Mouse (Mus musculus): ENCODE measurements at regions not wholly inside any gene's neighbourhood (a gene's known extent, or its start where the extent isn't known, plus 50 kb on each side); places are given as distances from the start of the nearest gene placed in this dataset.
A peak's percentile ranks its signal among the peaks of the same experiment; 100 is the strongest.
"Not testable (repeated sequence)": the region's sequence is repeated elsewhere in the genome, so short reads cannot be mapped to it uniquely, and the experiment has no call there.

GRCm38 (mm10) chr8:24386462-24386861 lies 339.2 kb downstream of the Adam3 start:
- TF ChIP-seq CTCF (IDR thresholded peaks at IDR 0.05; ENCODE audit: low read depth, low read length) (peak; percentile 85), POLR2A (IDR thresholded peaks at IDR 0.05; ENCODE audit: extremely low read depth, insufficient read depth, low read length) (no peak)
- DNase-seq (ENCODE audit: extremely low read depth, low read depth, low spot score): peak; percentile 47
- H3K27me3 ChIP-seq (ENCODE audit: control insufficient read depth, insufficient read depth, low read length): peaks cover 6% of the 10 kb centered on the region; the same call in 1 of the 2 replicates

GRCm38 (mm10) chr8:24383963-24384435 lies 341.7 kb downstream of the Adam3 start:
- no peak overlapping the region for H3K9ac ChIP-seq (ENCODE audit: low read depth, low read length)
- no peak overlapping the region for H3K27ac ChIP-seq (replicated peaks; ENCODE audit: insufficient read depth, low read depth, low read length)
- TF ChIP-seq POLR2A (IDR thresholded peaks at IDR 0.05; ENCODE audit: extremely low read depth, insufficient read depth, low read length) (no peak), CTCF (IDR thresholded peaks at IDR 0.05; ENCODE audit: low read depth, low read length) (no peak)
- WGBS: 67% methylated on average over 8 of the region's 8 CpGs
- no peaks in the 10 kb centered on the region for H3K36me3 ChIP-seq (ENCODE audit: control insufficient read depth, insufficient read depth, low read length)
- H3K79me2 ChIP-seq (ENCODE audit: control insufficient read depth, insufficient read depth, low read length): no peaks in the 10 kb centered on the region
- no peaks in the 10 kb centered on the region for H3K4me1 ChIP-seq (ENCODE audit: control insufficient read depth, insufficient read depth, low read length)
- peaks cover 6% of the 10 kb centered on the region; the same call in 1 of the 2 replicates for H3K27me3 ChIP-seq (ENCODE audit: control insufficient read depth, insufficient read depth, low read length)
- H3K4me3 ChIP-seq (ENCODE audit: insufficient read depth, low read depth, low read length): no peak overlapping the region
- DNase-seq (ENCODE audit: extremely low read depth, low read depth, low spot score): no peak

More at GRCm38 (mm10) chr8:24386462-24386861, 339.2 kb downstream of the Adam3 start:
- Histone ChIP-seq H3K9ac (ENCODE audit: low read depth, low read length) (no peak overlapping the region), H3K4me1 (ENCODE audit: control insufficient read depth, insufficient read depth, low read length) (no peaks in the 10 kb centered on the region), H3K27ac (replicated peaks; ENCODE audit: insufficient read depth, low read depth, low read length) (no peak overlapping the region), H3K4me3 (ENCODE audit: insufficient read depth, low read depth, low read length) (no peak overlapping the region), H3K79me2 (ENCODE audit: control insufficient read depth, insufficient read depth, low read length) (no peaks in the 10 kb centered on the region), H3K36me3 (ENCODE audit: control insufficient read depth, insufficient read depth, low read length) (no peaks in the 10 kb centered on the region)
- WGBS: 2% methylated on average over 3 of the region's 3 CpGs

- Histone ChIP-seq H3K9ac (ENCODE audit: low read depth, low read length) (no peak overlapping the region), H3K36me3 (ENCODE audit: control insufficient read depth, insufficient read depth, low read length) (no peaks in the 10 kb centered on the region), H3K4me3 (ENCODE audit: insufficient read depth, low read depth, low read length) (no peak overlapping the region), H3K4me1 (ENCODE audit: control insufficient read depth, insufficient read depth, low read length) (no peaks in the 10 kb centered on the region), H3K27ac (replicated peaks; ENCODE audit: insufficient read depth, low read depth, low read length) (no peak overlapping the region), H3K27me3 (ENCODE audit: control insufficient read depth, insufficient read depth, low read length) (peaks cover 6% of the 10 kb centered on the region; the same call in 1 of the 2 replicates), H3K79me2 (ENCODE audit: control insufficient read depth, insufficient read depth, low read length) (no peaks in the 10 kb centered on the region)
- no peak for DNase-seq (ENCODE audit: extremely low read depth, low read depth, low spot score)
- TF ChIP-seq POLR2A (IDR thresholded peaks at IDR 0.05; ENCODE audit: extremely low read depth, insufficient read depth, low read length) (no peak), CTCF (IDR thresholded peaks at IDR 0.05; ENCODE audit: low read depth, low read length) (no peak)
- WGBS: 49% methylated on average over 14 of the region's 14 CpGs
Observed at GRCm38 (mm10) chr8:24383130-24383962, 342.3 kb downstream of the Adam3 start.

GRCm38 (mm10) chr8:24381666-24382253 lies 343.9 kb downstream of the Adam3 start:
- Histone ChIP-seq H3K27ac (replicated peaks; ENCODE audit: insufficient read depth, low read depth, low read length) (no peak overlapping the region), H3K9ac (ENCODE audit: low read depth, low read length) (no peak overlapping the region), H3K4me1 (ENCODE audit: control insufficient read depth, insufficient read depth, low read length) (no peaks in the 10 kb centered on the region), H3K36me3 (ENCODE audit: control insufficient read depth, insufficient read depth, low read length) (no peaks in the 10 kb centered on the region), H3K79me2 (ENCODE audit: control insufficient read depth, insufficient read depth, low read length) (no peaks in the 10 kb centered on the region), H3K27me3 (ENCODE audit: control insufficient read depth, insufficient read depth, low read length) (peaks cover 6% of the 10 kb centered on the region; the same call in 1 of the 2 replicates), H3K4me3 (ENCODE audit: insufficient read depth, low read depth, low read length) (no peak overlapping the region)
- 81% methylated on average over 3 of the region's 3 CpGs for WGBS
- TF ChIP-seq POLR2A (IDR thresholded peaks at IDR 0.05; ENCODE audit: extremely low read depth, insufficient read depth, low read length) (no peak), CTCF (IDR thresholded peaks at IDR 0.05; ENCODE audit: low read depth, low read length) (no peak)
- DNase-seq (ENCODE audit: extremely low read depth, low read depth, low spot score): no peak

GRCm38 (mm10) chr8:24378070-24378469 lies 347.6 kb downstream of the Adam3 start:
- Histone ChIP-seq H3K4me3 (ENCODE audit: insufficient read depth, low read depth, low read length) (no peak overlapping the region), H3K27me3 (ENCODE audit: control insufficient read depth, insufficient read depth, low read length) (peaks cover 4% of the 10 kb centered on the region; the same call in 1 of the 2 replicates), H3K27ac (replicated peaks; ENCODE audit: insufficient read depth, low read depth, low read length) (no peak overlapping the region), H3K9ac (ENCODE audit: low read depth, low read length) (no peak overlapping the region), H3K36me3 (ENCODE audit: control insufficient read depth, insufficient read depth, low read length) (no peaks in the 10 kb centered on the region), H3K79me2 (ENCODE audit: control insufficient read depth, insufficient read depth, low read length) (no peaks in the 10 kb centered on the region), H3K4me1 (ENCODE audit: control insufficient read depth, insufficient read depth, low read length) (no peaks in the 10 kb centered on the region)
- no peak for DNase-seq (ENCODE audit: extremely low read depth, low read depth, low spot score)
- no peak for TF ChIP-seq POLR2A (IDR thresholded peaks at IDR 0.05; ENCODE audit: extremely low read depth, insufficient read depth, low read length)
- TF ChIP-seq CTCF (IDR thresholded peaks at IDR 0.05; ENCODE audit: low read depth, low read length): no peak

GRCm38 (mm10) chr8:24376846-24377245 lies 348.8 kb downstream of the Adam3 start:
- H3K79me2 ChIP-seq (ENCODE audit: control insufficient read depth, insufficient read depth, low read length): not testable (repeated sequence)

More at GRCm38 (mm10) chr8:24376846-24377245, 348.8 kb downstream of the Adam3 start:
- H3K27me3 ChIP-seq (ENCODE audit: control insufficient read depth, insufficient read depth, low read length); H3K4me3 ChIP-seq (ENCODE audit: insufficient read depth, low read depth, low read length); H3K9ac ChIP-seq (ENCODE audit: low read depth, low read length); H3K36me3 ChIP-seq (ENCODE audit: control insufficient read depth, insufficient read depth, low read length); DNase-seq (ENCODE audit: extremely low read depth, low read depth, low spot score); H3K4me1 ChIP-seq (ENCODE audit: control insufficient read depth, insufficient read depth, low read length); H3K27ac ChIP-seq (replicated peaks; ENCODE audit: insufficient read depth, low read depth, low read length): not testable (repeated sequence)
- 89% methylated on average over 10 of the region's 10 CpGs for WGBS

Data from liver, adult 2 months (tissue).